Mouse (Mus musculus): Measurements from ENCODE around the gene Efna1. TPM values are rescaled to one million over a fixed set of nuclear protein-coding genes. Genes with fewer than 3 reads are reported as not detected.

Efna1 gene
- total RNA-seq, 2 experiments from 2014 or later, result 8.4 to 11.4 TPM

- DNase-seq (ENCODE audit: low spot score in 2 of 2), result peak in 1 of 2 experiments; percentile 71
Measured at GRCm38 (mm10) chr3:89308089-89308488, 27.1 kb upstream of the Efna1 start.

GRCm38 (mm10) chr3:89305551-89306325 lies 24.8 kb upstream of the Efna1 start:
- DNase-seq (ENCODE audit: low spot score in 2 of 2), result no peak

- no peak for DNase-seq (ENCODE audit: low spot score in 2 of 2)
Measured at GRCm38 (mm10) chr3:89305105-89305504, 24.2 kb upstream of the Efna1 start.

- DNase-seq (ENCODE audit: low spot score in 2 of 2), result no peak
Measured at GRCm38 (mm10) chr3:89304440-89304839, 23.5 kb upstream of the Efna1 start.

GRCm38 (mm10) chr3:89300514-89300913 lies 19.6 kb upstream of the Efna1 start:
- DNase-seq (ENCODE audit: low spot score in 2 of 2), result no peak

GRCm38 (mm10) chr3:89300071-89300470 lies 19.1 kb upstream of the Efna1 start:
- no peak for DNase-seq (ENCODE audit: low spot score in 2 of 2)

- peak in 1 of 2 experiments; percentile 45 for DNase-seq (ENCODE audit: low spot score in 2 of 2)
Measured at GRCm38 (mm10) chr3:89299499-89299898, 18.6 kb upstream of the Efna1 start.

DNA sequence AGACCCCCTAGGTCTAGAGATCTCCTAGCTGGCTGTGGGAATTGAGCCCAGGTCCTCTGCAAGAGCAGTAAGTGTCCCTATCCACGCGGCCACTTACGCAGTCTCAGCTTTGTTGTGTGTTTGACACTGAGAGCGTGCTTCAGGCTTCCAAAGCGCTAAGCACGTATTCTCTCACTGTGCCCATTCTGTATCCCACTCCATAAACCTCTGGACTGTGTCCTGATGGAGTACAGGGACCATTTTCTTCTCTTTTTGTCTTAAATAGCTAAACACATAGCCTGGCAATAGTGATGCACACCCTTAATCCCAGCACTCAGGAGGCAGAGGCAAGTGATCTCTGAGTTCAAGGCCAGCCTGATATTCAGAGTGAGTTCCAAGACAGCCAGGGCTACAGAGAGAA lies 18.0 kb upstream of the Efna1 start:
- no peak for DNase-seq (ENCODE audit: low spot score in 2 of 2)

DNA sequence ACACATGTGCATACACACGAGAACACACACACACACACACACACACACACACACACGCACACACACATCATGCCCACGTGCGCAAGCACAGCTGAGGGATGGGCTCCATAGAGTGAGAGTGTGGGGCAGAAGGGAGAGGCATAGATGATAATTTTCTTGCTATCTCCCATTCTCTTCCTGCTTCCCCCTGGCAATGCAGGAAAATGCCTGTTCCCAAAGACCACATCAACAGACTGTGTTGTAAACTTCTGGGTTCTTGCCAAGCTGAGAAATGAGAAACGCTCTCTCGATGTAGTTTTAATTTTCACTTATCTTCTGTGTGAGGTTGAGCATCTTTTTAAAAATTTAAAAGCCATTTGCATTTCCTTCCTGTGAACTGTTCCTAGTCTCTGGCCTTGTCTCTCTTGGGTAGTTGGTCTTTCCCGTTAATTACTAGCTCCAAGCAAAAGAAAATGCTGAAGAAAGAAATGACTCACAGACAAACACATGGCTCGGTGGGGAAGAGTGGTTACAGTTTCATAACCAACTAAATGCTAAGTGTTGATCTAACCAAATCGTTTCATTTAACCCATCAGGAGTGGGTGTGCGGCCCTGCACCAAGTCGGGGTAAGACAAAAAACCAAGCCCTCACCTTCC lies 15.9 kb upstream of the Efna1 start:
- DNase-seq (ENCODE audit: low spot score in 2 of 2), result peak in 1 of 2 experiments; percentile 61

DNA sequence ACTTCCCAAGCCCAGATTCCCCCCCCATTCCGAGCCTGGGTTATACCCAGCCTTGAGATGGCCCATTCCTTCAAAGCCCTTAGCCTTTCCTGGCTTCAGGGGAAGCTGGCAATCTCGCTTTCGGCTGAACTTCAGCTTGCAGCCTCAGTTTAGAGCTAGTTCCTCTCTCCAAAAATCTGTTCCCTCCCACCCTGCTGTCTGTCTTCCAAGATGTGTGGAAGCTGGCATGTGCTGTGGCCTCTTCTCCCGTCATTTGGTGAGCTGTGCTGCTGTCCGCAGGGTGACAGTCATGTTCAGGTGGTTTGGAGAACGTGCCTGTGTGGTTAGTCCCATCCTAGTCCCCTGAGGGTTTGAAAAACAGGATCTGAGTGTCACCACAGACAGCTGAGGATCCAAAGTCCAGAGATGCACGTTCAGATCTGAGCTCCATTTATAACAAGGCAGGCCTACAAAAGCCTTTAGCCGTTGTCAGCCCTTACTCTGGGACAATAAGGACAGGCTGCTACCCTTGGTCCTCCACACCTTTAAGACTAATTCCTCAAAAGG lies 14.8 kb upstream of the Efna1 start:
- peak in 1 of 2 experiments; percentile 62 for DNase-seq (ENCODE audit: low spot score in 2 of 2)

DNA sequence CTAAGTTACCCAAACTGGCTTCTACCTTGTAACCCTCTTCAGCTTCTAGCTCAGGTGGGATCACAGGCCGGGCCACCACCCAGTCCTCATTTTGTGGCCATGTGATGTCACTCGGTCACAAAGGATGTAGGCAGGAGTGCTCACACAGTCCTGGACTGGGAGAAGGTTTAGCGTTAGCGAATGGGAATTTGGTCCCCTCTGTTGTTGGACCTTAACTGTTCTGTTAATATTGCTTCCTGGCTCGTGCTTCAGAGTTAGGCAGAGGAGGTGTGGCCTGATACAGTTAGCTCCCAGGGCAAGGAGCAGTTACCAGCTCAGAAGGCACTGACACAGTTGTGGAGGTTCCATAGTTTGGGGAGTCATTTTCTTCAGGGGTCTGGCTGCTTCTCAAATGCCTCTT lies 13.3 kb upstream of the Efna1 start:
- no peak for DNase-seq (ENCODE audit: low spot score in 2 of 2)

- DNase-seq (ENCODE audit: low spot score in 2 of 2), result no peak
Measured at GRCm38 (mm10) chr3:89293247-89293918, 12.4 kb upstream of the Efna1 start.

DNA sequence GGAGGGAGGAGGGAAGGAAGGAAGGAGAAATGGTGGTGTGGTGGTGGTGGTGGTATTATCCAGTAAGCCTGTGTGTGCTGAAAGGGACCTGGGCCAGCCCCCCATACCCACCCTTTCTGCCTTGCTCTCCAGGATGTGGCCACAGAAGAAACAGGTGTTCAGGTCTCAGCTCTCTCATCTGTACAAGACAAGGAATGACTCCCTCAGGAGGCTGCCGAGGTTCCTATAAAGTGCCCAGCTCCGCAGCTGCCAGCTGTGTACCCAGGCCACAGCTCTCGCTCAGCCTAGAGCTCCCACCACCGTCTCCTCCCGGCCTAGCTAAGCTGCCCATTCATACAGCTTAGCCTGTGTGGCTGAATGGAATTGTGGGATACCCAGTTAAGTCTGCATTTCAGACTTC lies 11.4 kb upstream of the Efna1 start:
- DNase-seq (ENCODE audit: low spot score in 2 of 2), result no peak

GRCm38 (mm10) chr3:89291874-89292273 lies 10.9 kb upstream of the Efna1 start:
- DNase-seq (ENCODE audit: low spot score in 2 of 2), result no peak

GRCm38 (mm10) chr3:89288503-89288928 lies 7.6 kb upstream of the Efna1 start:
- no peak for DNase-seq (ENCODE audit: low spot score in 2 of 2)

DNA sequence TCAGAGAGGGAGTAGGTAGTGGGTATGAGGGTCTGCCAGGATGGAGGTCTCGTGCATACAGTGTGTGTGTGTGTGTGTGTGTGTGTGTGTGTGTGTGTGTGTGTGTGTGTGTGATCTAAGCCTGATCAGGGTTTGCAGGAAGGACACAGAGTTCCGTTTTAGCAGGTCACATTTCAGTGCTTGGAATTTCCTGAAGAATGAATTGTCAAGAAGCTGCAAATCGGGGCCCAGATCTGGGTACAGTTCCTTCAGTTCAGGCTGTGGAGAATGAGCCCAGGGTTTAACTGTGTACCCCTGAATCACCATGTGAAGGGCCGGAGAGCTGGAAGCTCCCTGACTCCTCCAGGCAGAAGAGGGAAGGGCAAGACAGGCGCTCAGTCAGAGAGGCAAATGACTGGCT lies 6.3 kb upstream of the Efna1 start:
- DNase-seq (ENCODE audit: low spot score in 2 of 2), result no peak

GRCm38 (mm10) chr3:89285526-89285925 lies 4.6 kb upstream of the Efna1 start:
- no peak for DNase-seq (ENCODE audit: low spot score in 2 of 2)

DNA sequence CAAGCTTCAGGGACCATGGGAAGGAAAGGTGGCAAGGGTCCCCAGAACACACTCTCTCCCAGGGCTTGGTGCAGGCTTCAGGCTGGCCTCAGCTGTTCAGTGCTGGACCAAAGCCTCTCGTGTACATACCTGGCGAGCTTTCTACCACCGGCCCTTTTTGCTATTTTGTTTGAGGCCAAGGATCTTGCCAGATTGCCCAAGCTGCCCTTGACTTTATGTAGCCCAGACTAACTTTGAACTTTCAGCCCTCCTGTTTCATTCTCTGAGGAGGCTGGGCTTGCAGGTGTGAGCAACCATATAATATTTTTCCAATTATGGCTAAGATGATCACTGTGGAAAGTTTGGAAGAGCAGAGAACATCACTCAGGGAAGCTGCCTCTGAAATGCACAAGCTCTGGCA lies 3.3 kb upstream of the Efna1 start:
- DNase-seq (ENCODE audit: low spot score in 2 of 2), result no peak

GRCm38 (mm10) chr3:89282291-89282643 lies 1.3 kb upstream of the Efna1 start:
- no peak for DNase-seq (ENCODE audit: low spot score in 2 of 2)

DNA sequence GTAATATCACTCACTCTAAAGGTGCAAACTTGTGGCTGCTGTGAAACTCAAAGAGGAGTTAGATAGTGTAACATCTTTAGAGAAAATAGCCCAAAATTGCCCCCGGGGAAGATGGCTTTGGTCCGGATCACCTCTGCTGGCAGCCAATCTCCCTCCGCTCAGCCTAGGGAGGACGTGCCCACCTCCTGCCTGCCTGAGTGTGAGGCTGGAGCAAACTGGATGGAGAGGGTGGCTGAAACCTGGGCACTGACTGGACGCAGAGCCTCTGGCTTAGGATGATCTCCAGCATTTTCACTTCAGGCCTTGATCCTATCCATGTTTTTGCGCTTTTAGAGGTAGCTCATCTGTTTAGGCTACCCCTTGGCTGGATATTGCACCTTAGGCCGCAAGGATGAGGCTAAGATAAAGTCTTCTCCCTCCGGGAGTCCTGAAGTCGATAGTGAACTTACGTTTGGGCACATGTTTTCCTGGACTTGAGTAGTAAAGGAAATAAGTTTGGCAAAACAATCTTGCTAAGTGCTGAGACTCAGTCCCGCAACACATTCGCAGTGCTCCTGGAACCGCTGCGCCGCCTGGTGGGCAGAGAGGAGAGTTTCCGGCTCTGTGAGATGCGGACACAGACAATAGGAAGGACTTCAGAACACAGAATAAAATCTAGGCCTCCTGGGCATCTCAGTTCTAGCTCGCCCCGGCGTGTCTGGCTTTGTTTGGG lies 793 bp upstream of the Efna1 start:
- peak; percentile 68 to 87 for DNase-seq (ENCODE audit: low spot score in 2 of 2)

GRCm38 (mm10) chr3:89280050-89280605 lies 814 bp downstream of the Efna1 start:
- DNase-seq (ENCODE audit: low spot score in 2 of 2), result peak in 1 of 2 experiments; percentile 72

Measured in layer of hippocampus, adult 18-20 months (tissue).